Mouse (Mus musculus) forebrain, embryonic 14.5 days (tissue): ENCODE results near the gene Znfx1. TPM values are rescaled to one million over a fixed set of nuclear protein-coding genes. Genes with fewer than 3 reads are reported as not detected.
A peak's percentile ranks its signal among the peaks of the same experiment; 100 is the strongest.

ENCODE experiments used
- ATAC-seq: fragments of 200-750 bp; cut with Nextera tagmentation; 2 replicates; pipeline ENCODE4 v1.8.0; 2017; ENCODE audit warnings: mild to moderate bottlenecking, moderate library complexity
- DNase-seq: peaks from one replicate; pipeline ENCODE4 v3.0.0-alpha.2; 2015; ENCODE audit warnings: low spot score
- H3K27ac ChIP-seq: fragments of 300-500 bp; sonication (generic); 2 replicates; pipeline ENCODE4 v1.5.1; 2014; ENCODE audit warnings: low read depth, mild to moderate bottlenecking, control low read depth, low read length, moderate library complexity
- H3K27me3 ChIP-seq: fragments of 300-500 bp; sonication (generic); replicated peaks from 2 replicates; pipeline ENCODE4 v1.6.1; 2014; ENCODE audit warnings: low read length, control low read depth, mixed read lengths; ENCODE audit not compliant: control insufficient read depth, insufficient read depth
- H3K36me3 ChIP-seq: fragments of 300-500 bp; sonication (generic); 2 replicates; pipeline ENCODE4 v1.6.1; 2014; ENCODE audit warnings: low read length, control low read depth; ENCODE audit not compliant: control insufficient read depth, insufficient read depth
- H3K4me1 ChIP-seq: fragments of 300-500 bp; sonication (generic); 2 replicates; pipeline ENCODE4 v1.6.1; 2014; ENCODE audit warnings: antibody characterized with exemption, low read length, control low read depth; ENCODE audit not compliant: control insufficient read depth, insufficient read depth
- H3K4me2 ChIP-seq: fragments of 300-500 bp; sonication (generic); 2 replicates; pipeline ENCODE4 v1.6.1; 2014; ENCODE audit warnings: mild to moderate bottlenecking, control low read depth, low read length
- H3K4me3 ChIP-seq: fragments of 300-500 bp; sonication (generic); 2 replicates; pipeline ENCODE4 v1.5.1; 2014; ENCODE audit warnings: low read depth, low read length, control low read depth
- H3K9ac ChIP-seq: fragments of 300-500 bp; sonication (generic); 2 replicates; pipeline ENCODE4 v1.6.1; 2014; ENCODE audit warnings: mild to moderate bottlenecking, low read length, control low read depth, moderate library complexity
- H3K9me3 ChIP-seq: fragments of 300-500 bp; sonication (generic); replicated peaks from 2 replicates; pipeline ENCODE4 v1.6.1; 2016; ENCODE audit warnings: low read length, control low read depth, mixed read lengths; ENCODE audit not compliant: control insufficient read depth
- WGBS: fragments of 180-500 bp; shearing (Covaris S2); extraction: QIAGEN DNeasy Blood & Tissue Kit; methylation state at CpG from one replicate; pipeline ENCODE4 v1.1.7; 2014; 5-methylcytosine and 5-hydroxymethylcytosine counted together
- polyA plus RNA-seq: library from polyadenylated mRNA; unstranded; fragments of >200 nt; fragmentation: Nextera tagmentation; extraction: Ambion mirVana; gene quantifications from 2 replicates; pipeline ENCODE4 v1.2.1, GENCODE M21; 2014

The Znfx1 gene
- polyA plus RNA-seq, 1 experiment from 2014 or later: 4.9 TPM

- H3K9ac ChIP-seq: no peak overlapping the region
- no peaks in the 10 kb centered on the region for H3K9me3 ChIP-seq
- no peaks in the 10 kb centered on the region for H3K4me1 ChIP-seq
- no peaks in the 10 kb centered on the region for H3K27me3 ChIP-seq
- no peak overlapping the region for H3K4me3 ChIP-seq
- no peak overlapping the region for H3K4me2 ChIP-seq
- ATAC-seq (no peak), DNase-seq (no peak)
- no peaks in the 10 kb centered on the region for H3K36me3 ChIP-seq
- H3K27ac ChIP-seq: no peak overlapping the region
- 85% methylated on average over 9 of the region's 9 CpGs for WGBS
Observed at GRCm38 (mm10) chr2:167001486-167001885, 61.3 kb downstream of the Znfx1 start.

- Histone ChIP-seq H3K9ac (peak overlapping the region; percentile 96), H3K36me3 (no peaks in the 10 kb centered on the region), H3K4me3 (peak overlapping the region; percentile 100), H3K4me2 (peak overlapping the region; percentile 48), H3K4me1 (peaks cover 13% of the 10 kb centered on the region), H3K27me3 (no peaks in the 10 kb centered on the region), H3K27ac (peak overlapping the region; percentile 40; the same call in 1 of the 2 replicates), H3K9me3 (no peaks in the 10 kb centered on the region)
- 46% methylated on average over 8 of the region's 8 CpGs for WGBS
- DNase-seq (no peak), ATAC-seq (peak; percentile 30)
Observed at GRCm38 (mm10) chr2:166996533-166996894, 66.3 kb downstream of the Znfx1 start.

GRCm38 (mm10) chr2:166995796-166996532 is 66.9 kb downstream of the Znfx1 start, which contains the start of gene Stau1:
Gene Stau1, minus strand, starts transcription at chr2:166996299.
- Histone ChIP-seq H3K27ac (peak within 1 kb of the TSS; percentile 97), H3K36me3 (no peaks in the 10 kb centered on the region), H3K4me3 (peak within 1 kb of the TSS; percentile 100), H3K27me3 (no peaks in the 10 kb centered on the region), H3K4me2 (peak within 1 kb of the TSS; percentile 89), H3K4me1 (peaks cover 13% of the 10 kb centered on the region), H3K9me3 (no peaks in the 10 kb centered on the region), H3K9ac (peak within 1 kb of the TSS; percentile 96)
- peak; percentile 99 for DNase-seq
- WGBS: 1% methylated on average over 67 of the region's 88 CpGs
- peak; percentile 100 for ATAC-seq

- 9% methylated on average over 28 of the region's 28 CpGs for WGBS
- Histone ChIP-seq H3K4me3 (peak overlapping the region; percentile 100), H3K36me3 (no peaks in the 10 kb centered on the region), H3K27ac (peak overlapping the region; percentile 97), H3K9me3 (no peaks in the 10 kb centered on the region), H3K4me1 (peaks cover 13% of the 10 kb centered on the region), H3K27me3 (no peaks in the 10 kb centered on the region), H3K4me2 (peak overlapping the region; percentile 89), H3K9ac (peak overlapping the region; percentile 96)
- DNase-seq (peak; percentile 57), ATAC-seq (peak; percentile 12; the same call in 1 of the 2 replicates)
Observed at GRCm38 (mm10) chr2:166995021-166995795, 67.6 kb downstream of the Znfx1 start.

- DNase-seq (no peak), ATAC-seq (no peak)
- no peaks in the 10 kb centered on the region for H3K27me3 ChIP-seq
- H3K4me2 ChIP-seq: no peak overlapping the region
- no peaks in the 10 kb centered on the region for H3K36me3 ChIP-seq
- H3K9ac ChIP-seq: no peak overlapping the region
- no peaks in the 10 kb centered on the region for H3K9me3 ChIP-seq
- H3K27ac ChIP-seq: no peak overlapping the region
- peaks cover 13% of the 10 kb centered on the region for H3K4me1 ChIP-seq
- H3K4me3 ChIP-seq: no peak overlapping the region
Observed at GRCm38 (mm10) chr2:166991945-166992344, 70.9 kb downstream of the Znfx1 start.

- peaks cover 13% of the 10 kb centered on the region for H3K4me1 ChIP-seq
- no peaks in the 10 kb centered on the region for H3K9me3 ChIP-seq
- WGBS: 90% methylated on average over 7 of the region's 7 CpGs
- H3K9ac ChIP-seq: no peak overlapping the region
- H3K36me3 ChIP-seq: no peaks in the 10 kb centered on the region
- DNase-seq (no peak), ATAC-seq (no peak)
- no peak overlapping the region for H3K27ac ChIP-seq
- no peak overlapping the region for H3K4me2 ChIP-seq
- H3K27me3 ChIP-seq: no peaks in the 10 kb centered on the region
- no peak overlapping the region for H3K4me3 ChIP-seq
Observed at GRCm38 (mm10) chr2:166990861-166991260, 72.0 kb downstream of the Znfx1 start.

Other genes with a start within 250 kb of the Znfx1 start
- 137 and 138 TPM in 2 replicates for gene Cse1l, start 157.0 kb downstream of the Znfx1 start, polyA plus RNA-seq
- 81.7 and 102 TPM in 2 replicates for gene Stau1, start 66.7 kb downstream of the Znfx1 start, polyA plus RNA-seq
- 23.2 and 27.8 TPM in 2 replicates for gene Ddx27, start 47.8 kb downstream of the Znfx1 start, polyA plus RNA-seq
- 1.6 and 2.1 TPM in 2 replicates for gene Kcnb1, start 127.1 kb upstream of the Znfx1 start, polyA plus RNA-seq
- 3.7 and 3.9 TPM in 2 replicates for gene Ptgis, start 177.6 kb upstream of the Znfx1 start, polyA plus RNA-seq